Mouse (Mus musculus): ENCODE data around the gene Gatb. TPM values are rescaled to one million over a fixed set of nuclear protein-coding genes. Genes with fewer than 3 reads are reported as not detected.

The Gatb gene
- polyA plus RNA-seq, 1 experiment from 2014 or later: 22.2 TPM

DNA sequence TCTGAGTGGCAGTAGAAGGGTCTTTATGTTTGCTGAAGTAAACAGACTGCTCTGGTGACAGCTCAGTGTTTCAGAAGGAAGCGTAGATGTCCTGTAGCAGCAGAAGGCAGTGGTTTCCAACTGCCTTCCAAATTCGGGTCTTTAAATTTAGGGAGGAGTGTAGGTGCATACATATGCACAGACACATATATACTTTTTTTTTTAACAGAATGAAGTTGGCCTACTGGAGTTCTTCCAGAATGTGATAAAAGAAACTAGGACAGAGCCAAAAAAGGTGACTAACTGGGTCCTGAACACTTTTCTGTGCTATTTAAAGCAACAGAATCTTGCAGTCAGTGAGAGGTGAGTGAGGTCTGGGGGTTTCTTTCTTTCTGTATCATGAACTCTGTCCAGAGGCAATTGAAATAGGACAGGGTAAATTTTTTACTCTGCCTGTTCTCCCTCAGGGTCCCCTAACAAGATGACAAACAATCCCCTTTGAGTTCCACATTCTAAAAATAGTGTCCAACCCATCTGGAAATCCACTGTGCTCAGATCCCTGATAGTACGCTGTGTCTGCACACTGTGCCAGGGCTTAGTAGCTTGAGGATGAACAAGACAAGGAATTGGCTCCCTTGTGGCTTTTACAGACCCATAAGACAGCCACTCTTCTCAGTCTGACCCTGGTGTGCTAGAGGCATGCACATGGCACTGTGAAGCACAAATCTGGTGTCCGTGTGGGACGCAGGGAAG is 63.0 kb downstream of the Gatb start:
- Histone ChIP-seq H3K27me3 (no peaks in the 10 kb centered on the region), H3K27ac (no peak overlapping the region), H3K9ac (no peak overlapping the region), H3K36me3 (no peaks in the 10 kb centered on the region), H3K4me2 (replicated peaks) (no peak overlapping the region), H3K9me3 (no peaks in the 10 kb centered on the region), H3K4me3 (no peak overlapping the region), H3K4me1 (no peaks in the 10 kb centered on the region)
- ATAC-seq (ENCODE audit: low FRiP score, low read depth): no peak
- 89% methylated on average over 5 of the region's 5 CpGs for WGBS

DNA sequence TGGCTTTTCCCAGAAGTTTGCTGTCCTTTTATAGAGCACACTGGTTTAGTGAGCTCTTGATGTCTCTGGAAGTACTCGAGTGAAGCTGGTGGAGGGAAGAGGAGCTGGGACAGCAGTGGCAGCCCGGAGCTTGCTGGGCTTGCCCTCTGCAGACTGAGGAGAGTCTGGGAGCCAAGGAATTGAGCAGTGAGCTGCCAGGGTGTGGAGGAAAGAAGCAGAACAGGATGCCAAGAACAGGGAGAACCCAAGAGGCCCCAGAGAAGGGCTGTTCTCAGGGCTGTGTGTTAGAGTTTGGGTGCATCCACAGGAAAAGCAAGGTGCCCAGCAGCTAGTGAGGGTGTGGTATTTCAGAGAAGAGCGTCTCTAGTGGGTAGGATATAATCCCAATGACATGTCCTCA is 67.8 kb downstream of the Gatb start:
- Histone ChIP-seq H3K36me3 (no peaks in the 10 kb centered on the region), H3K4me3 (no peak overlapping the region), H3K27me3 (no peaks in the 10 kb centered on the region), H3K4me2 (replicated peaks) (no peak overlapping the region), H3K9me3 (no peaks in the 10 kb centered on the region), H3K9ac (no peak overlapping the region), H3K4me1 (no peaks in the 10 kb centered on the region), H3K27ac (no peak overlapping the region)
- ATAC-seq (ENCODE audit: low FRiP score, low read depth): no peak
- WGBS: 73% methylated on average over 3 of the region's 3 CpGs

DNA sequence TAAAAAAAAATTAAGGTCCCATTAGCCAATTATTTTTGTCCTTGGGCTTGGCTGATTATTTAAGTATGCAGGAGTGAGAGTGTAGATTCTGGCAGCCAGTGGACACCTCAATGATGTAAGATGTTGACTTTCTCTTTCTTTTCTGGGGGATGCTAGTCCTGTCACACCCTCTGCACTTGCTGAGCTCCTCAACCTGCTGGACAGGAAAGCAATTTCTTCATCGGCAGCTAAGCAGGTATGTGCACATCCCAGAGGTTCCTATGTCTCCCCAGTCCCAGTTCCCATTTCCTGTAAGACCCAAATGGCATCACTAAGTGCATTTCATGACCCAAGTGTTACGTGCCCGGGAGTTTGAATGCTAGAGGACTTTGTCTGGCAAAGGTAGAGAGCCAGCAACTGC is 70.9 kb downstream of the Gatb start:
- Histone ChIP-seq H3K4me3 (no peak overlapping the region), H3K9ac (no peak overlapping the region), H3K27ac (no peak overlapping the region), H3K9me3 (no peaks in the 10 kb centered on the region), H3K4me1 (no peaks in the 10 kb centered on the region), H3K36me3 (0 out of 2 replicates have a peak, but pooled peaks cover 3% of the 10 kb centered on the region), H3K27me3 (no peaks in the 10 kb centered on the region), H3K4me2 (replicated peaks) (no peak overlapping the region)
- 87% methylated on average over 3 of the region's 3 CpGs for WGBS
- ATAC-seq (ENCODE audit: low FRiP score, low read depth): no peak

DNA sequence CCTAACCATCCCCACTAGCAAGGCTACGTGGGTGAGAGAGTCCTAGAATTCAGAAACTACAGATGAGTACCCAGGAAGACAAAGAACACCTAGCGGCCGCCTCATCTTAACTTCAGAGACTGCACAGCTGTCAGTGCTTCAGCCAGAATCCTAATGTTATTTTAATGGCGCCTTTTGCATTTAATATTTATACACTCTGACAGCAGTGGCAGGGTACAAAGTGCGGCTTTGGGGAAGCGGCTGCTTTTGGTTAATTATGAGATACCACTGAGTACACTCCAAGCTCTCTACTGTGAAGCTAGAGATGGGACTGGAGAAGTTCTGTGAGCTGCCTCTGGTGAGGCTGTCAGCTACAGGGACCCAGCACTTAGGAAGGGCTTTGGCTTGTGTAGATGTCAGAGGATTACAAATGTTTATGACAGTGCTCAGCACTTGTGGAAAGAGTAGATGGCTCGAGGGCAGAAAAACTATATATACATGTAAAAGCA is 71.6 kb downstream of the Gatb start:
- 0 out of 2 replicates have a peak, but pooled peaks cover 3% of the 10 kb centered on the region for H3K36me3 ChIP-seq
- no peaks in the 10 kb centered on the region for H3K27me3 ChIP-seq
- no peaks in the 10 kb centered on the region for H3K9me3 ChIP-seq
- H3K4me1 ChIP-seq: no peaks in the 10 kb centered on the region
- no peak overlapping the region for H3K9ac ChIP-seq
- ATAC-seq (ENCODE audit: low FRiP score, low read depth): no peak
- H3K4me2 ChIP-seq (replicated peaks): no peak overlapping the region
- H3K27ac ChIP-seq: no peak overlapping the region
- WGBS: 88% methylated on average over 7 of the region's 7 CpGs
- H3K4me3 ChIP-seq: no peak overlapping the region

DNA sequence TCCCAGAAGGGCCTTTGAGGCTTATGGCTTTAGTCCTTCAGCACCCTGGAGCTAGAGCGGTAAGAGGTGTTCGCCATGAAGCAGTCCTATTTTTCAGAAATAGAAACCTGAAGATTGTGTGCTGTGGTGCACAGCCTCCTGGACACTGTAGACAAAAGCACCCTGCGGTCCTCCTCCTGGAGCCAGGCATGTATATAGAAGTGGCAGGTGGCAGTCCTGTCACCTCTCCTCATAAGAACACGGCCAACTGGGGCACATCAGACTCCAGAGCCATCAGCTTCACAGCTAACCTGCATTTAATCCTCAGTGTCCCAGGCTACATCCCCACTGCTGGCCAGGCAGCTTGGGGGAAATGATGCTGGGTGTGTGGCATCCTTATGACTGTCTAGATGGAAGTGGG is 75.3 kb downstream of the Gatb start:
- no peak overlapping the region for H3K9ac ChIP-seq
- no peak overlapping the region for H3K4me3 ChIP-seq
- no peak overlapping the region for H3K4me2 ChIP-seq (replicated peaks)
- ATAC-seq (ENCODE audit: low FRiP score, low read depth): no peak
- no peaks in the 10 kb centered on the region for H3K9me3 ChIP-seq
- WGBS: 95% methylated on average over 4 of the region's 4 CpGs
- H3K4me1 ChIP-seq: no peaks in the 10 kb centered on the region
- 0 out of 2 replicates have a peak, but pooled peaks cover 3% of the 10 kb centered on the region for H3K36me3 ChIP-seq
- no peak overlapping the region for H3K27ac ChIP-seq
- H3K27me3 ChIP-seq: no peaks in the 10 kb centered on the region

DNA sequence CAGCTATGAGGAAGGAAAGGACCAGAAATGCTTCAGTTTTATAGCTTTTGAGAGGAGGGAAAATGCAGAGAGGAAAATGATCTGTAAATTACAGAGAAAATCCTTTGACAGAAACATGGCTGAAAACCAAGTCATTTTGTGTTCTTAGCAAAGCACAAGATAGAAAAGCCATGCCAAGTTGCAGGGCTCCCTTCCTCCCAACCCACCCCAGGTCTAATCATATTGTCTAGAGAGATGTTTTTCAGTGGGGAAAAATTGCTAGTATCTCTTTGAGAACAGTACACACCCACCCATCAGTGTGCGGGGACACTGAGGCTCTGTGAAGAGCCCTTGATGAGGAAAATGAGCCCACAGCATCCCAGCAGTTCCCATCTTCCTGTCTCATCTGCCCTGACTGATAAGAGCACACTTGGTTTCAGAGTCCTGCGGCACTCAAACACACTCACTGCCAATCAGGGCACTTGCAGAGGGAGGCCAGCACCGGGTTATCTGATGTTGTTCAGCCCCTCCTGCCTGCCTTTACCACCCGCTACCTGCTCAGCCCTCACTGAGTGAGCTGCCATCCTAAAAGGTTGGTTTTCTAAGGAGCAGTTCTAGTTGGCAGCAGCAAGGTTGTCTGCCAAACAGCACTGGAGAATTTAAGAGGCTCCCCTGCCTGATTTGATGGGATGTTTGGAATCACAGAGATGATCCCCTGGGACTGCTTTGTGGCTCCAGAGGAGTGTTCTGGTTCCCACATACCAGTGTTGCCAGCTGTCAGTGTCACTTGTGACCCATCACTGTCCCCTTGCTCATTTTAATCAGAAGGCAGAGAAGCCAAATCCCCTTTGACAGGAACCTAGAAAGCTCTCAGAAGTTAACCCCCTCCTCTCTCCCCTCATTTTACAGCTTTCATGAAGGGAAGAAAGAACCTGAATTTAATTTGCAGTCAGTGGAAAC is 79.1 kb downstream of the Gatb start:
- Histone ChIP-seq H3K9ac (no peak overlapping the region; the same call in 1 of the 2 replicates), H3K4me2 (replicated peaks) (no peak overlapping the region), H3K4me1 (no peaks in the 10 kb centered on the region), H3K9me3 (no peaks in the 10 kb centered on the region), H3K27me3 (no peaks in the 10 kb centered on the region), H3K27ac (no peak overlapping the region), H3K36me3 (0 out of 2 replicates have a peak, but pooled peaks cover 2% of the 10 kb centered on the region), H3K4me3 (no peak overlapping the region)
- WGBS: 91% methylated on average over 4 of the region's 4 CpGs
- ATAC-seq (ENCODE audit: low FRiP score, low read depth): no peak

DNA sequence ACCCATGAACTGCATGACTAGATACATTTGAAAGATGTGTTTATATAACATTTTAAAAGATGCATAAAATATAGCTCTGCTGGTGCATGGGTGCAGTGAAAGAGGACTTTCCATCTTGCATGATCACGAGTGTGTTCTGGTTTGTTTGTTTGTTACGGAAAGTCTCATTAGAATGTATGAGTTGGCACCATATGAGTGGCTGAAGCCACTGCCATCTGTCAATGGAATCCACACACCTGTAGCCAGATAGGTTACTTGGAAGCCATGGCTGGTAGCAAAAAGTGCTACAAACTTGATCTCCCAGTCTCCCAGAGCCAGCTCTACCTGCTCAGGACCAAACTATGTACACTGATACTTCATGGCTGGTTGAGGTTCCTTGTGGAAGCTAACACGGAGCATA is 81.6 kb downstream of the Gatb start:
- ATAC-seq (ENCODE audit: low FRiP score, low read depth): no peak
- H3K9ac ChIP-seq: no peak overlapping the region
- no peak overlapping the region for H3K4me3 ChIP-seq
- no peaks in the 10 kb centered on the region for H3K9me3 ChIP-seq
- no peak overlapping the region for H3K4me2 ChIP-seq (replicated peaks)
- WGBS: 93% methylated on average over 3 of the region's 3 CpGs
- no peak overlapping the region for H3K27ac ChIP-seq
- H3K4me1 ChIP-seq: 0 out of 2 replicates have a peak, but pooled peaks cover 3% of the 10 kb centered on the region
- 0 out of 2 replicates have a peak, but pooled peaks cover 2% of the 10 kb centered on the region for H3K36me3 ChIP-seq
- no peaks in the 10 kb centered on the region for H3K27me3 ChIP-seq

DNA sequence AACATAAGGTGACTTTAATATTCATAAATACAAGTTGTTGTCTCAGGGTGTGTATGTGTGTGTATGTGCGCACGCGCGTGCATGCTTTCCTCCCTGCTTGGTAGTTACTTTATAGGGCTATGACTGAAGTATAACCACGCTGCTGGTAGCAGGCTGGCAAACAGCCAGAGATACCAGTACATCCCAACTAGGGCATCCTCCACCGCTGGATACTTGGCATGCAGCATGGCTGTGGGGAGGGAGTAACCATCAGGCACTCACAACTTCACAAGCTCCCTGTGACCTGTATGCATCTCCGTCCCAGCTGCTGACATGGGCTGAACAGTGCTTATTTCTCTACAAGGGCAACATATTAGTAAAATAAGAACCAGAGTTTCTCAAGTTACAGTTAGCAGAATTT is 85.8 kb downstream of the Gatb start:
- Histone ChIP-seq H3K9ac (no peak overlapping the region), H3K4me1 (0 out of 2 replicates have a peak, but pooled peaks cover 3% of the 10 kb centered on the region), H3K27ac (no peak overlapping the region), H3K27me3 (peaks cover 8% of the 10 kb centered on the region; the same call in 1 of the 2 replicates), H3K4me3 (no peak overlapping the region), H3K4me2 (replicated peaks) (no peak overlapping the region), H3K36me3 (0 out of 2 replicates have a peak, but pooled peaks cover 1% of the 10 kb centered on the region), H3K9me3 (no peaks in the 10 kb centered on the region)
- 85% methylated on average over 7 of the region's 7 CpGs for WGBS
- no peak for ATAC-seq (ENCODE audit: low FRiP score, low read depth)

DNA sequence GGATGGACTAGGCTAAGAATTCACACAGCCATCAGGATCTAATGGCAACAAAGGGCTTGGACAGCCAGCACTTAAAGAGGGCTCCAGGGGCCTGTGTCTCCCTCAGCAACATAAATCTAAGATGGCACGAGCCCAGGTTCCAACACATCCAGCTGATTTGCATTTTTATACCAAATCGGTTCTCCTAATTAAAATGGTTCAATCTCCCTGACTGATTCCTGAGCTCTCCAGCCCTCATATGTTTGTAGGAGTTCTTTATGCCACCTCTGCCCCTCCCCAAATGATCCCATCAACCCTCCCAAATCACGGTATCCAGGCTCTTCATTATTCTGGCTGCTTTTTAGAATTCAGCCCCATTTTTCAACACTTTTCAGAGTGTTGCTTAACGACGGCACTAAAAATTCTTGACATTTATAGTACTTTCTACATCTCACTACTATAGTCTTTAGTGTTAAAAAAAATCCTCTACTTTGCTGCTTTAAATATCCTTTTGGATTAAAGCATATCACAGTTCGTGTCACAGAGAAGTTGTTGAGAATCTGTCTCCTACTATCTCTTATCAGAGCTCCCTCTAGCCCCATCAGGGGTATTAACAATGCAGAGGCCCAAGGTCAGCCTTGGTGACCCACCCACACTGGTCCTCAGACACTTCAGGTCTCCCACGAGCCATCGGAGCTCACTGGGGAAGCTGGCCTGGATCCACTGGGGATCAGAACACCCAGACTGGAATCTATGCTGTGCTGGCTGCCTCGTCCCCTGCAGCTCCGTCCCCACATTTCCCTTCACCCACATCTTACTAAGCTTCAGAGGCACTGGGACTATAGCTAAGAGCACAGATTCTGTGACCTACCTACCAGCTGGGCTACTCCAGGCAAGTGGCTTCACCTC is 88.3 kb downstream of the Gatb start:
- H3K9me3 ChIP-seq: no peaks in the 10 kb centered on the region
- H3K4me3 ChIP-seq: no peak overlapping the region
- H3K27ac ChIP-seq: no peak overlapping the region
- no peak for ATAC-seq (ENCODE audit: low FRiP score, low read depth)
- no peak overlapping the region for H3K4me2 ChIP-seq (replicated peaks)
- H3K27me3 ChIP-seq: peaks cover 8% of the 10 kb centered on the region; the same call in 1 of the 2 replicates
- WGBS: 70% methylated on average over 10 of the region's 10 CpGs
- no peaks in the 10 kb centered on the region for H3K36me3 ChIP-seq
- H3K4me1 ChIP-seq: 0 out of 2 replicates have a peak, but pooled peaks cover 3% of the 10 kb centered on the region
- H3K9ac ChIP-seq: no peak overlapping the region

DNA sequence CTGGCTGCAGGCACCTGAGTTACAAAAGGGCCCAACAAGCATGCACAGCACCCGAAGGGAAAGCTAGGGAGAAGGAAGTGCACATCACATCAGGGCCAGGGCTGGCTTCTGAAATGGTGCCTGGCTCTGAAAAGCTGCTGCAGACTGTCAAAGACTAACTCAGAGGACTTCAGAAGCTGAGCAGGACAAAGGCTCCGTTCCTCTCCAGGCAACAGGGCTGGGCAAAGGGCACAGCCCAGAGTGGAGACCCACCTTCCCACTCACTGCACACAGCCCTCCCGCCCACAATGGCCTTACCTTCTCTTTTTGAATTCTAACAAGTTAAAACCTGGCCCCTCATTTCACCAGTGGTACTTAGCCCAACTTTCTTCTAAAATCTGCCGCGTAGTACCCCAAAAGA is 89.9 kb downstream of the Gatb start:
- ATAC-seq (ENCODE audit: low FRiP score, low read depth): no peak
- Histone ChIP-seq H3K9ac (no peak overlapping the region), H3K4me2 (replicated peaks) (no peak overlapping the region), H3K4me1 (0 out of 2 replicates have a peak, but pooled peaks cover 3% of the 10 kb centered on the region), H3K9me3 (no peaks in the 10 kb centered on the region), H3K36me3 (no peaks in the 10 kb centered on the region), H3K27ac (no peak overlapping the region), H3K4me3 (no peak overlapping the region), H3K27me3 (peaks cover 8% of the 10 kb centered on the region; the same call in 1 of the 2 replicates)
- WGBS: 75% methylated on average over 5 of the region's 5 CpGs

DNA sequence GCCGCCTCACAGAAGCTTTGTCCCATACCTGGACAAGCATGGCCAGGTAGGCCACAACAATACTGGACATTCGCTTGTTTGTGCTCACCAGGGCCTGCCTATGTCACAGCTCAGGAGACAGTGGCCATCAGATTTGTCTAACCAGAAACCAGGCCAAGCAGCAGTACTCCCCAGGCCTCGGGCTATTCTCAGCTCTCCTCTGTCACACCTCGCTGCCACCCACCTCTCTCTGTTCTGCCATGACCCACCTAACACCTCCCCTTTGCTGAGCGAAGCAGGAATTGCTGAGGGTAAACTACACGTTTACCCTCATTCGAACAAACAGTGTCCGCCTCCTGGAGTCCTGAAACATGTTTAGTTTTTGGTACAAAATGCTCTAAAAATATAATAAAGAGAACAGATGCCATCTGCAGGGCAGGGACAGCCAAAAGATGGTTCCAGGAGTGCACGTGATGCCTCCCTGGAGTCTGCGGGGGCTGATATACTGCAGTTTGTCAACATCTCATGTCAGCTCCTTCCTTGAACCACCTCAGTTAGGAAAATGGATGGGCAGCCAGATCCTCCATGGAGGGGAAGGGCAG is 90.8 kb downstream of the Gatb start:
- H3K9ac ChIP-seq: no peak overlapping the region
- H3K4me3 ChIP-seq: no peak overlapping the region
- ATAC-seq (ENCODE audit: low FRiP score, low read depth): no peak
- no peaks in the 10 kb centered on the region for H3K36me3 ChIP-seq
- H3K9me3 ChIP-seq: no peaks in the 10 kb centered on the region
- H3K4me1 ChIP-seq: 0 out of 2 replicates have a peak, but pooled peaks cover 2% of the 10 kb centered on the region
- H3K27me3 ChIP-seq: peaks cover 8% of the 10 kb centered on the region; the same call in 1 of the 2 replicates
- 80% methylated on average over 10 of the region's 10 CpGs for WGBS
- no peak overlapping the region for H3K27ac ChIP-seq
- no peak overlapping the region for H3K4me2 ChIP-seq (replicated peaks)

All from limb, embryonic 13.5 days (tissue).